Mouse (Mus musculus) cerebellum, postnatal 10 days (tissue): ENCODE data around the gene Sord.
A peak's percentile ranks its signal among the peaks of the same experiment; 100 is the strongest.
"Not testable (repeated sequence)": the region's sequence is repeated elsewhere in the genome, so short reads cannot be mapped to it uniquely, and the experiment has no call there.

ENCODE experiments used
- DNase-seq, 2 experiments: peaks; one replicate each; pipeline ENCODE4 v3.0.0; 2021; ENCODE audit warnings: mixed read lengths in 2 of 2

Sord gene

GRCm38 (mm10) chr2:122234611-122235288 is at the start of gene Sord:
TSS of gene Sord (plus strand) at chr2:122234749.
- DNase-seq: peak; percentile 89 to 92

- no peak for DNase-seq
Observed at GRCm38 (mm10) chr2:122185086-122185485, 49.5 kb upstream of the Sord start.

DNA sequence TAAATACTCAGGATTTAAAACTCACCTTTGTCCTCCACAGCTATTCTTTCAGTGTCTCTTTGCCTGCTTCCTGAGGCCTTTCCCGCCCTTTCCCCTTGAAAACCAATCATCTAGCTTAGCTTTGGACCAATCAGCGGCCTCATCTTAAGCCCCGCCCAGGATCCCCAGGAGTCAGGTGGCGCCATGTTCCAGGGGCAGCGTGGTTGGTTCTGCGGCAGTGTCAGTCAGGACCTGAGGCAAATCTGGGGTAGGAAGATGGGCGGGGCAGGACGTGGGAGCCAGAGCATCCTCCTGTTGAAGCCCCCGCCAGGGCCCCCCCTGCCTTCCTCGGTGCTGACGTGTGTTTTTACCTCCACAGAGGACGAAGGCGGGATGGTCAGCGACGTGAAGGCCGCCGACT is 48.4 kb upstream of the Sord start, which contains the start of the genes Patl2 and Terb2:
TSS of gene Patl2 (minus strand) at position 84 of the 400 bp plus-strand sequence.
TSS of gene Terb2 (plus strand) at position 167 of the 400 bp plus-strand sequence.
- no peak for DNase-seq

DNA sequence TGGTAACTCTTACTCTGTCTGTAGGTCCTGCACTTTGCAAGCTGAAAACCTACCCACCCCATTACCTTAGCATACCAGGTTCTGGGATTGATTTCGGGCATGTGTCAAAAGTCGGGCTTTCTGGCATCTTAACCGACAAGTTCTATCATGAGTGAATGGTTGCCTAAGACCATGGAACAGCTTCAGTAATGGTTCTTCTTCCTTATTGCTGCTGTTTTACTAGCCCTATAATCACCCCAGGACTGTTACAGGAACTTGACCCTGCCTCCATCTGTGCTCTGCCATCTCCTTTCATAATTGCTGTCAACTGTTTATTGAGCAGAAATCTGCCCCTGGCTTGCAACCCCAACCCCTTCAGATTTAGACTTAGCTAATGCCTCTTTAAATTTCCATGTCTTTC is 47.8 kb upstream of the Sord start:
- no peak for DNase-seq

DNA sequence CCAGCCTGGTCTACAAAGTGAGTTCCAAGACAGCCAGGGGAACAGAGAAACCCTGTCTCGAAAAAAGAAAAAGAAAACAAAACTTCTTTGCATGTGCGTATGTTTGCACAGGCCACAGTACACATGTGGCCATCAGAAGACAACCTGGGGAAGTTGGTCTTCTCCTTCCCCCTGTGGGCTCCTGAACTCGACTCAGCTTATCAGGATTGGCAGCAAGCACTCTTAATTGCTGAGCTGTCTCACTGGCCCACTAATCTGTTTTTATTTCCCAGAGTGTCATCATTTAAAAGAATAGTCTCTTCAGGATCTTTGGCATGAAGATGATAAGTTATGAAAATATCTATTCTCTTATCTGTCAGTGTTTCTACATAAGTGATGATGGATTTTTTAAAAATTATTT is 42.7 kb upstream of the Sord start:
- DNase-seq: no peak

GRCm38 (mm10) chr2:122194509-122194929 is 40.0 kb upstream of the Sord start:
- DNase-seq: peak; percentile 18 to 64

DNA sequence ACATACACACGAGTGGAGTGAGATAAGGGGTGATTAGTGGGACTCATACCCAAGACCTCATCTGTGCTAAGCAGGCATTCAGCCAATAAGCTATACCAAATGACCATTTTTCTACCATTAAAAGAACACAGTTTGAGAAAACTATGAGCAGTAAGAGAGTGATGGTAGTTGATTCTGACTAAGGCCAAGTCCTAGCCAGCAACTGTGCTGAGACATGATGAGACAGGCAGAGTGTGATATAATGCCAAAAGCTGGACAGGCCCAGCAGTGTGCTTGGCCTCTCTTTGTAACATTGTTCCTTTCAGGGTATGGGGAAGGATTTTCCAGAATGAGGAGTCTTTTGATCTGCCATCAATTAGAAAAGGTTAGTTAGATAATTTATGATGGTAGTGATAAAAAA is 33.0 kb upstream of the Sord start:
- no peak for DNase-seq

GRCm38 (mm10) chr2:122206440-122207107 is 28.0 kb upstream of the Sord start:
- no peak for DNase-seq

DNA sequence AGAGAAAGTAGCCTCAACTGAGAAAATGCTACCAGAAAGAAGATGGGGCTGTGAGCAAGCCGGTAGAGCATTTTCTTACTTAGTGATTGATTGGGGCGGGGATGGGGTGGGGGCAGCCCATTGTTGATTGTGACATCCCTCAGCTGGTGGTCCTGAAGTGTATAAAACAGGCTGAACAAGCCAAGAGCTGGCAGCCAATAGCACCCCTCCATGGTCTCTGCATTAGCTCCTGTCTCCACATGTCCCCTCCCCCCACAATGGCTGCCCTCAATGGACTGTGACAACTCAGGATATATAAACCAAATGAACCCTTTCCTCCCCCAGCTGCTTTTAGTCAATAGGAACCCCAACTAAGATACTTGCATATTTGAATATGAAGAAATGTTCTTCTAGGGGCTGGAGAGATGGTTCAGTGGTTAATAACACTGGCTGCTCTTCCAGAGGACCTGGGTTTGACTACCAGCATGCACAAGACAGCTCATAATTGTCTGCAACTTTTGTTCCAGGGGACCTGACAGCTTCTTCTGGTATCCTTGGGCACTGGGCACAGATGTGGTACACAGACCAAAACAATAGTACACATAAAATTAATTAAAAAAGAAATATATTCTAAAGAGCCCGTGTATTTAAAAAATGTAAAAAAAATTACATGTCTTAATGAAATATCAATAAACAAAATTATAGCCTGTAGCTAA is 23.9 kb upstream of the Sord start:
- no peak for DNase-seq

DNA sequence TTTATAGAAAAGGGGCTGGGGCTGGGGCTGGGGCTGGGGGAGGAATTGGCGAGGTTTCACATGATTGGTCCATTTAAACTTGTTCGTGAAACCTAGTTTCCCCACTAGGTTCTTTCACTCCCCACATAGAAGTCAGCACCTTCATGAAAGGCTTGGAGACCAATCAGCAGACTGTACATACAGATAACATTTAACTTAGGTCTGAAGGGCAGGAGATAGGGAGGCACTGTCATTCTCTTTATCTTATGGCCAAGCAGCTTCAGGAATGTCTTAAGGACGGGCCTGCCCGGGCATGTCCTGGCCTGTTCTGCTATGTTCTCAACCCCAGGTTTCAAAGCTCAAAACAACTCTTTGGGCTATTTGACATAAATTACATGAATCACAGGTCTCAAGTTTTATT is 17.5 kb upstream of the Sord start:
- DNase-seq: not testable (repeated sequence)

DNA sequence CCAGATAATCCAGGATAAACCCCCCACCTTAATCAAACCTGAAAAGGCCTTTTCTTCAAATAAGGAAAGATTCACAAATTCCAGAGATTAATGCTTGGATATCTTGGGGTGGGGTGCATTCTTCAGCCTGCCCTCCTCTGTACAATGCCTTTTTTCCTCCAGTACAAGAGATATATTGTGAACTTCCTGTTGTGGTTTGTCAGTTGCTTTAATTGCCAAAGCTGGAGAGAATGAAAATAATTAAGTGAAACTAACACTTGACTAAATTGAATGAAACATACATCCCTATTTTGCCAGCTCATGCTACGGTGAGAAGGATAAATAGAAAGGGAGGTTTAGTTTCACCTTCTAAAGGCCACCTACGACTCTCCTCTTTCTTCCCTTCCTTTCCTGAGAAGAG is 16.3 kb upstream of the Sord start:
- DNase-seq: no peak

DNA sequence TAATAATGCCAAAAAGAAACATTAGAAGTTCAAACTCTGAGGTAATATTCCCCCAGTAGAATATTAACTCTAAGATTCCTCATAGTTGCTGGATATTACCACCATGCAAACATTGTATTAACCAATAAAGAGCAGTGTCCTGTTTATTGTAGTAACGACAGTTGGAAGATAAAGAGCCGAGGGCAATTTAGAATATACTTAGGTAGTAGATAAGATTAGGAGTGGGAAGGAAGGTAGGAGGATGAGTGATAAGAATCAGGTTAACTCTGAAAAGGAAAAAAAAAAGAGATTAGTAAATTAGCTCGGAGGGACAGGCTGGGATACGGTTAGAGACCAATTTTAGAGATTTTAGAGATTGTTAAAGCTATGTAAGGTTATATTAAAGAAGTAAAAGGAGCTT is 13.2 kb upstream of the Sord start:
- no peak for DNase-seq

DNA sequence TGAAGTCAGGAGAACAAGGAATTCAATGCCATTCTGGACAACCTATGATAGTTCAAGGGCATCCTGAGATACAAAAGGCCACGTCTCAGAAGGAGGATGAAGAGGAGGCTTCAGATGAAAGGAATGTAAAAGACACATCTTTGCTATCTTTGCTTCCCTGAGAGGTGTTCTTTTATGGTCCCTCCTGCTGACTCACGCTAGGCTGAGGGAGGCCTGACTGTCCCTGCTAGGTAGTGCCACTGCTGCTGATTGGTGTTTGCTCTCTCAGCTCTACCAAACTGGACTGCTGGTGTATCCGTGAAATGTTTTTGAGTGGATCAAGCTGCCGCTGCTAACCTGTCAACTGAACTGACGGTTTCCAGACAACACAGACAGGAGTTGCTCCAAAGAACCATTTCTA is 12.8 kb upstream of the Sord start:
- DNase-seq: no peak

DNA sequence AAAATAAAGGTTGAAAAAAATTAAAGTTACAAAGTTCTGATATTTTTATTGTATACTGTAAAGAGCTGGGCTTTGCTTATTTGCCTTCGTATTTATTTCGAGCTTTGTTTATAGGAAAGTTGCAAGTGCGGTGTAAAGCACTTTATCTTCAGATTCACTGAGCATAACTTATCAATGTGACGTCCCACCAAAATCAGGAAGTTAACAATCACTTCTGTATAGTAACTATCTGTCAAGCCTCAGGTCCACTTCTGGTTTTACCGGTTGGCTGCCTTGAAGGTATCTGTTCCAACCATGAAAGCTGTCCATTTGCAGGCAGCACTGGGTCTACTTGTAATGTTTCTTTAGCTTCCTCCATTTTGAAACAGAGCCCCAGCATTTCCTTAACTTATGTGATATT is 12.3 kb upstream of the Sord start:
- no peak for DNase-seq

DNA sequence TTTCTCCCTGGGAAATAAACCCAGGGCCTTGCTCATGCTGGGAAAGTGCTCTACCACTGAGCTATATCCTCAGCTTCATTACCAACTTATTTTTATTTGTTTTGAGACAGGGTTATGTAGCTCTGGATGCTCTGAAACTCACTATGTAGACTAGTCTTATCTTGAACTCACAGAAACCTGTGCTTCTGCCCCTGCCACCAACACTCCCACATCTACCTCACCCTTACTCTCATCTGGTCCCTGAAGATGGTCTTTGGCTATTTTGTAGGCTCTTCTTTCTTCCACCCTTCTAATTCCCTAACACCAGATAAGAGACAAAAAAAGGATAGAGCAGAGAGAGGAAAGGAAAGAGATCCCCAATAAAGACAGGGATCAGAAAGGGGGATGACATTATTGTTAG is 10.9 kb upstream of the Sord start:
- no peak for DNase-seq

DNA sequence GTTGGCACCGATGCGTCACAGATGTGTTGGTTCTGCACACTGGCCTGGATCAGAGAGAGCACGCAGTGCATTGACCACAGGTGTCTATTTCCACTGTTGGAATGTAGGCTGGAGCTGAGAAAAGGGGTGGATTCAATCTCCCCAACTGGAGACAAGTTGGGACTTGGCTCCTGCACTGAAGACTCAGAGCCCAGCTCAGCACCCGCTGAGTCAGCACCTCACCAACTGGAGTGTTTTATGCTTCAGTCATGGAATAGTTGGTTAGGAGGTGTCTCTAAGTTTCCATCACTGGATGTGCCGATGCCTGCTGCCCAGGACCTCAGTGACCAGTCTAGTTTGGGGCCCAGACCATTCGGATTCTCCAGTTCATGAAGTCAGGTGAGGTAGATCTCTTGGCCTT is 4.2 kb upstream of the Sord start:
- DNase-seq: no peak

GRCm38 (mm10) chr2:122231616-122232015 is 2.9 kb upstream of the Sord start:
- no peak for DNase-seq

- no peak for DNase-seq
Observed at GRCm38 (mm10) chr2:122233341-122233740, 1.2 kb upstream of the Sord start.

DNA sequence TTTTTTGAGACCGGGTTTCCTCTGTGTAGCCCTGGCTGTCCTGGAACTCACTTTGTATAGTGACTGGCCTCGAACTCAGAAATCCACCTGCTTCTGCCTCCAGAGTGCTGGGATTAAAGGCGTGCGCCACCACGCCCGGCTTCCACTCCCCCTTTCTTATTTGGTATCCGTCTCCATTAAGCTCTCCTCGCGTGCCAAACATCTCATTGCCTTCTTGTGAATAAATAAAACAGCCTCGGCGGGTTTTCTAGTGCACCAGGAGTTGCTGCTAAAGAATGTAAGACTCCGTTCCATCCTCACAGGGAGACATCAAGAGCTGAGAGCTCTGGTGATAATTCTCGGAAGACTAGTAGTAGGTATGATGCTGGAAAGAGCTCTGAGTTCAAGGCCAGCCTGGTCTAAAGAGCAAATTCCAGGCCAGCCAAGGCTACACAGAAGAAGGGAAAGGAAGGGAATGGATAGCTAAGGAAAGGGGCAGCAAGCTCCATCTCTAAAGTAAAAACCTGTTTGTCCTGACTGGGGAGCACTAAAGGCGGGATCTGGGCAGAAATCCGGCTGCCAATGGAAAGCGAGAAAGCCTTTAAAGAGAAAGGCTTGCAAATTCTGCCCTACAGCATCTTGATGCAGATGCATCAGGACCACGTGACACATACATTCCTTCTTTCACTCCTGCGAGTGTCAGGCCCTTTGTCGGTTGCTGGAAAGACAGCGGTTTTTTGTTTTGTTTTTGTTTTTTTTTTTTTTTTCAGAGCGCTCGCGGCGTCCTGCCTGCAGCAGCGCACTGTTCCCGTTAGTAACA is 591 bp upstream of the Sord start:
- peak; percentile 29 to 56 for DNase-seq

DNA sequence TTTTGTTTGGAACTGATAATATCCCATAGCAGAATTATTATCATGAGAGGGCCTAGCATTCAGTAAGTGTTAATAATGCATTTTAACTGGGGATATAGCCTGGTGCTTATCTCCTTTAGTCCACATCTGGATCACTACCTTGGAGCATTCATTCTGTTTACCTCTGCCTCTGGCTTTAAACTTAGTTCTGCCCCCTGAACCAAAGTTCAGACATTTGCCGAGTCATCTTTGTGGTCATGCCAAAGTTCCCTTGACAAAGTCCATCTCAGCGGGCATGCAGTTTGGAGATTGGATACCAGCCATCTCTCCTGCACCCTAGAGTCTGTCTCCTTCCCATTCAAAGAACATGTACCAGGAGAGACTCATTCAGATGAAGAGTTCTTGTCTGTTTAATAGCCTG is 876 bp downstream of the Sord start:
- DNase-seq: peak in 1 of 2 experiments; percentile 8

- peak in 1 of 2 experiments; percentile 7 for DNase-seq
Observed at GRCm38 (mm10) chr2:122236321-122236720, 1.8 kb downstream of the Sord start.

GRCm38 (mm10) chr2:122237891-122238470 is 3.4 kb downstream of the Sord start:
- DNase-seq: peak; percentile 34 to 37

- no peak for DNase-seq
Observed at GRCm38 (mm10) chr2:122240735-122241134, 6.2 kb downstream of the Sord start.
